Mouse (Mus musculus) kidney, postnatal 14 days (tissue): ENCODE data around the gene Gm37240.
A peak's percentile ranks its signal among the peaks of the same experiment; 100 is the strongest.

Experiments
- DNase-seq: peaks from one replicate; pipeline ENCODE4 v3.0.0; 2022; ENCODE audit warnings: mixed read lengths

Gm37240 gene

GRCm38 (mm10) chr3:85109221-85109620, 778.1 kb downstream of the Gm37240 start:
- no peak for DNase-seq

GRCm38 (mm10) chr3:85108396-85108795, 778.9 kb downstream of the Gm37240 start:
- no peak for DNase-seq

GRCm38 (mm10) chr3:85106956-85107355, 780.4 kb downstream of the Gm37240 start:
- no peak for DNase-seq

- DNase-seq, result no peak
Observed at GRCm38 (mm10) chr3:85104301-85104700, 783.0 kb downstream of the Gm37240 start.

- DNase-seq, result peak; percentile 5
Observed at GRCm38 (mm10) chr3:85080882-85081558, 806.3 kb downstream of the Gm37240 start.

GRCm38 (mm10) chr3:85064113-85064512, 823.2 kb downstream of the Gm37240 start:
- no peak for DNase-seq

GRCm38 (mm10) chr3:85060153-85060552, 827.2 kb downstream of the Gm37240 start:
- no peak for DNase-seq

- DNase-seq, result no peak
Observed at GRCm38 (mm10) chr3:85057245-85057644, 830.1 kb downstream of the Gm37240 start.

- no peak for DNase-seq
Observed at GRCm38 (mm10) chr3:85053526-85053925, 833.8 kb downstream of the Gm37240 start.

- DNase-seq, result no peak
Observed at GRCm38 (mm10) chr3:85052196-85052595, 835.1 kb downstream of the Gm37240 start.

GRCm38 (mm10) chr3:85048569-85048968, 838.7 kb downstream of the Gm37240 start:
- DNase-seq, result no peak

GRCm38 (mm10) chr3:85043679-85044218, 843.6 kb downstream of the Gm37240 start:
- no peak for DNase-seq

- DNase-seq, result no peak
Observed at GRCm38 (mm10) chr3:85042126-85042525, 845.2 kb downstream of the Gm37240 start.

GRCm38 (mm10) chr3:85029141-85029540, 858.2 kb downstream of the Gm37240 start:
- DNase-seq, result peak; percentile 29

GRCm38 (mm10) chr3:85024817-85025705, 862.3 kb downstream of the Gm37240 start:
- DNase-seq, result peak; percentile 52

- DNase-seq, result no peak
Observed at GRCm38 (mm10) chr3:85024237-85024636, 863.1 kb downstream of the Gm37240 start.

GRCm38 (mm10) chr3:85022800-85023199, 864.5 kb downstream of the Gm37240 start:
- peak; percentile 32 for DNase-seq

- DNase-seq, result no peak
Observed at GRCm38 (mm10) chr3:85021816-85022215, 865.5 kb downstream of the Gm37240 start.

- no peak for DNase-seq
Observed at GRCm38 (mm10) chr3:85020137-85020536, 867.2 kb downstream of the Gm37240 start.

GRCm38 (mm10) chr3:85015667-85016066, 871.7 kb downstream of the Gm37240 start:
- DNase-seq, result no peak

GRCm38 (mm10) chr3:85012889-85013288, 874.4 kb downstream of the Gm37240 start:
- no peak for DNase-seq

- DNase-seq, result no peak
Observed at GRCm38 (mm10) chr3:85005257-85005656, 882.1 kb downstream of the Gm37240 start.

GRCm38 (mm10) chr3:84988880-84989279, 898.4 kb downstream of the Gm37240 start:
- DNase-seq, result no peak
